Mouse (Mus musculus) embryonic facial prominence, embryonic 13.5 days (tissue): ENCODE measurements around the gene Vmn1r54. TPM values are rescaled to one million over a fixed set of nuclear protein-coding genes. Genes with fewer than 3 reads are reported as not detected.

Source experiments
- ATAC-seq: fragments of 200-750 bp; cut with Nextera tagmentation; 2 replicates; pipeline ENCODE4 v1.8.0; 2017; ENCODE audit warnings: low read depth; ENCODE audit not compliant: insufficient number of reproducible peaks, insufficient read depth, low FRiP score, low TSS enrichment
- H3K27ac ChIP-seq: fragments of 300-500 bp; sonication (generic); 2 replicates; pipeline ENCODE4 v1.5.1; 2015; ENCODE audit warnings: moderate library complexity, mild to moderate bottlenecking, inconsistent platforms
- H3K27me3 ChIP-seq: fragments of 300-500 bp; sonication (generic); 2 replicates; pipeline ENCODE4 v1.6.1; 2015; ENCODE audit warnings: mild to moderate bottlenecking, inconsistent platforms
- H3K36me3 ChIP-seq: fragments of 300-500 bp; sonication (generic); 2 replicates; pipeline ENCODE4 v1.6.1; 2015; ENCODE audit warnings: mild to moderate bottlenecking, inconsistent platforms
- H3K4me1 ChIP-seq: fragments of 300-500 bp; sonication (generic); 2 replicates; pipeline ENCODE4 v1.6.1; 2015; ENCODE audit warnings: inconsistent platforms
- H3K4me2 ChIP-seq: fragments of 300-500 bp; sonication (generic); 2 replicates; pipeline ENCODE4 v1.6.1; 2015; ENCODE audit warnings: moderate library complexity, mild to moderate bottlenecking, inconsistent platforms
- H3K4me3 ChIP-seq: fragments of 300-500 bp; sonication (generic); 2 replicates; pipeline ENCODE4 v1.5.1; 2015; ENCODE audit warnings: mild to moderate bottlenecking, inconsistent platforms
- H3K9ac ChIP-seq: fragments of 300-500 bp; sonication (generic); 2 replicates; pipeline ENCODE4 v1.6.1; 2015; ENCODE audit warnings: mild to moderate bottlenecking, inconsistent platforms
- H3K9me3 ChIP-seq: fragments of 300-500 bp; sonication (generic); 2 replicates; pipeline ENCODE4 v1.6.1; 2016; ENCODE audit warnings: inconsistent platforms
- WGBS: fragments of 180-500 bp; shearing (Covaris S2); methylation state at CpG from one replicate; pipeline ENCODE4 v1.1.7; 2015; ENCODE audit warnings: mixed read lengths; 5-methylcytosine and 5-hydroxymethylcytosine counted together
- polyA plus RNA-seq: library from polyadenylated mRNA; unstranded; fragments of >200 nt; fragmentation: Nextera tagmentation; extraction: Ambion mirVana; gene quantifications from 2 replicates; pipeline ENCODE4 v1.2.1, GENCODE M21; 2015

The Vmn1r54 gene
- polyA plus RNA-seq, 1 experiment from 2014 or later, result not detected

DNA sequence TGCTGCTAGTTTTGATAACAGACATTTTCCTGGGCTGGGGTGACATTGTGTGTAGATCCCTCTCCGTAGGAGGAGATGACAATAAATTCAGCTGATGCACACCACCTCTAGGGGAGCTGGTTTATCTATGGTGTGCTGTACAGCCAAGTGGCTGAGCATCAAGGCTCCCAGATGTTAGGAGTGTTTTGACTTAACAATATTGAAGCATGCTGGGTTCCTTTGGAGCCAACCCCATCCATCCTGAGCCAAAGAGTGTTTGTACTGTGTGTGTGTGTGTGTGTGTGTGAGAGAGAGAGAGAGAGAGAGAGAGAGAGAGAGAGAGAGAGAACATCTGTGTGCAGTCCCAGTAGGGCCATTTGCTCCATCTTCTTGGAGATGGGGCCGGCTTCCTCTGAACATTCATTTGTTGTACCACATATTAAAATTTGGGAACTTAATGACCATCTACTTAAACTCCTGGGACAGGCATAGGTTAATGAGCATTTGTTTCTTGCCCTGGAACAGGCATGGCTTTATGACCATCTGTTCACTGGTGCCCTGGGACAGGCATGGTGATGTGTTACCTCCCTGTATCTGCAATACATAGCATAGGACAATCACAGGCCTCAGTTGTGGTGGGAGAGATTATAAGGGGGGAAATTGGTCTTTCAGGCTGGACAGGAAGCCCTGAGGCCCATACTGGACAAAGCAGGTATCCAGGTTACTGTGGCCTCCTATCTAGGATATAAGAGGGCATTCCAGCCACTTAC, 71.6 kb downstream of the Vmn1r54 start:
- Histone ChIP-seq H3K4me1 (no peaks in the 10 kb centered on the region), H3K36me3 (no peaks in the 10 kb centered on the region), H3K4me2 (no peak overlapping the region), H3K4me3 (no peak overlapping the region), H3K27ac (no peak overlapping the region), H3K9ac (no peak overlapping the region), H3K27me3 (no peaks in the 10 kb centered on the region), H3K9me3 (no peaks in the 10 kb centered on the region)
- ATAC-seq, result no peak
- 83% methylated on average over 2 of the region's 2 CpGs for WGBS

GRCm38 (mm10) chr6:90319019-90319418, 72.9 kb downstream of the Vmn1r54 start:
- H3K4me3 ChIP-seq, result no peak overlapping the region
- no peak overlapping the region for H3K27ac ChIP-seq
- H3K4me1 ChIP-seq, result no peaks in the 10 kb centered on the region
- no peak for ATAC-seq
- WGBS, result 93% methylated on average over 2 of the region's 2 CpGs
- H3K4me2 ChIP-seq, result no peak overlapping the region
- no peak overlapping the region for H3K9ac ChIP-seq
- H3K36me3 ChIP-seq, result no peaks in the 10 kb centered on the region
- H3K9me3 ChIP-seq, result no peaks in the 10 kb centered on the region
- H3K27me3 ChIP-seq, result 0 out of 2 replicates have a peak, but pooled peaks cover 1% of the 10 kb centered on the region

GRCm38 (mm10) chr6:90319475-90320191, 73.5 kb downstream of the Vmn1r54 start:
- Histone ChIP-seq H3K9me3 (no peaks in the 10 kb centered on the region), H3K4me1 (no peaks in the 10 kb centered on the region), H3K4me3 (no peak overlapping the region), H3K27ac (no peak overlapping the region; the same call in 1 of the 2 replicates), H3K9ac (no peak overlapping the region), H3K36me3 (no peaks in the 10 kb centered on the region), H3K27me3 (peaks cover 7% of the 10 kb centered on the region), H3K4me2 (no peak overlapping the region)
- ATAC-seq, result no peak
- 75% methylated on average over 7 of the region's 7 CpGs for WGBS

DNA sequence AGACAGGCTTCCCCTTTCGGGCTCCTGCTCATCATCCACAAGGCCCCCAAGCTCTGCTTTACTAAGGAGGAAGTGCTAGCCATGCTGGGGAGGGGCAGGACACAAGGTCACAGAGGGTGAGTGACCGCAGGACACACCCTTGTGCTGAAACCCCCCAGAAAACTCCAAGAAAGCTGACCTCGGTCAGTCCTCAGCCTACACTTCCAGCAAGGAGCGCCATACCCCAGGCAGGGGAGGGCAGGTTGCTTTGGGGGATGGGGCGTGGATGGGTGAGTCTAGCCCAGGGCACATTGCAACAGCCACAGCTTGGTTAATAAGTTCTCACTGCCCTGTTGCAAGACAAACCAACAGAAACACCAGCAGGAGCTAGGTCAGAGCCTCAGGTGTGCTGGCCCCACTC, 74.3 kb downstream of the Vmn1r54 start:
- ATAC-seq, result no peak
- H3K4me1 ChIP-seq, result 0 out of 2 replicates have a peak, but pooled peaks cover 5% of the 10 kb centered on the region
- peaks cover 15% of the 10 kb centered on the region for H3K27me3 ChIP-seq
- no peaks in the 10 kb centered on the region for H3K9me3 ChIP-seq
- no peak overlapping the region for H3K27ac ChIP-seq
- 77% methylated on average over 5 of the region's 5 CpGs for WGBS
- no peak overlapping the region for H3K9ac ChIP-seq
- H3K4me3 ChIP-seq, result no peak overlapping the region
- no peaks in the 10 kb centered on the region for H3K36me3 ChIP-seq
- no peak overlapping the region for H3K4me2 ChIP-seq

Other genes with a start within 250 kb of the Vmn1r54 start
- not detected in 2 replicates for gene Vmn1r47, start 230.2 kb upstream of the Vmn1r54 start, polyA plus RNA-seq
- gene Vmn1r48, start 209.5 kb upstream of the Vmn1r54 start, polyA plus RNA-seq, result not detected in 2 replicates
- not detected in 2 replicates for gene Vmn1r49, start 167.8 kb upstream of the Vmn1r54 start, polyA plus RNA-seq
- gene Vmn1r50, start 144.9 kb upstream of the Vmn1r54 start, polyA plus RNA-seq, result not detected in 2 replicates
- not detected in 2 replicates for gene Vmn1r51, start 123.7 kb upstream of the Vmn1r54 start, polyA plus RNA-seq
- not detected in 2 replicates for gene Vmn1r52, start 71.5 kb upstream of the Vmn1r54 start, polyA plus RNA-seq
- gene V1ra8, start 43.5 kb upstream of the Vmn1r54 start, polyA plus RNA-seq, result not detected in 2 replicates
- gene Vmn1r53, start 21.9 kb upstream of the Vmn1r54 start, polyA plus RNA-seq, result not detected in 2 replicates
- gene BC048671, start 54.9 kb downstream of the Vmn1r54 start, polyA plus RNA-seq, result not detected in 2 replicates
- 2.3 and 3.0 TPM in 2 replicates for gene Chst13, start 78.9 kb downstream of the Vmn1r54 start, polyA plus RNA-seq
- gene Uroc1, start 87.0 kb downstream of the Vmn1r54 start, polyA plus RNA-seq, result 0.30 TPM in 1 of 2 replicates, not detected in the other
- 8.2 and 8.9 TPM in 2 replicates for gene Zxdc, start 123.2 kb downstream of the Vmn1r54 start, polyA plus RNA-seq
- gene Cfap100, start 182.5 kb downstream of the Vmn1r54 start, polyA plus RNA-seq, result 1.2 and 1.8 TPM in 2 replicates
- 7.5 and 7.8 TPM in 2 replicates for gene Klf15, start 216.3 kb downstream of the Vmn1r54 start, polyA plus RNA-seq
- gene Aldh1l1, start 240.1 kb downstream of the Vmn1r54 start, polyA plus RNA-seq, result 1.6 and 1.9 TPM in 2 replicates